Mouse (Mus musculus): Measurements from ENCODE around the gene Schip1. TPM values are rescaled to one million over a fixed set of nuclear protein-coding genes. Genes with fewer than 3 reads are reported as not detected.

Gene Schip1
- polyA plus RNA-seq, 1 experiment, result 29.5 TPM

DNA sequence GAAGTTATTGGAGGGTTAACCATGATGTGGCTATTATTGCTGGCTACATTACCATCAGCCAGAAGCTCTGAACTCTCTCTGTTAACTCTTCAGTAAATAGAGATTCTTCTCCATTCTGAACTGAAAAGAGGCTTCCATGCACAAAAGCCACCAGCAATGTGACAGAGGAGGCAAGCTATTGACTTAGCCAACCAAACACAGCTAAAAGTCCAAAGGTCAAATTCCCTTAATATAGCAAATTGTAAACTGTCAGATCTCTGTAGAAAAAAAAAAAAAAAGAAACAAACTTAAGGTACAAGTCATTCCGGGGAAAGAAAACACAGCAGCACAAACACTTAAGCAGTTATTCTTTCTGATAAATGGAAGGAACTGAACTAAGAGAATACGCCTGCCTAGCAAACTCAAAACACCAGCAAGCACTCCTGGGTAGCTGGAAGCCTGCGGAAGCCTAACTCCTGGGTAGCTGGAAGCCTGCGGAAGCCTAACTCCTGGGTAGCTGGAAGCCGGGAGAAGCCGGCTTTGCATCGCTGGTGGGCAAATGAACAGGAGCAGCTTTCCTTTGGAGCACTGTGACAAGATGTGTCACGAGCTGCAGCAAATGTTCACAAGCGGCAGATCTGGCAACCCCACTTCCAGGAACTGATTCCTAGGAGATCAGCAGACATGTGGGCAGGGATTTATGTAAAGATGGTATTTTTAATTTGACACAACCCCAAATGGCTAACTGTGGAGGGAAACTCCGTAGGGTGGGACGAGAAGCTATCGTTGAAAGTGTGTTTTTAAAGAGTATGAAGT is 528.7 kb downstream of the Schip1 start:
- DNase-seq, result no peak
- Histone ChIP-seq H3K4me3 (replicated peaks; ENCODE audit: extremely low read depth, low read depth, low read length) (no peak overlapping the region), H3K4me1 (ENCODE audit: control insufficient read depth, insufficient read depth, low read length) (peaks cover 10% of the 10 kb centered on the region)
- TF ChIP-seq POLR2A (IDR thresholded peaks at IDR 0.05; ENCODE audit: borderline replicate concordance, extremely low read depth, low read depth, low read length) (no peak), CTCF (IDR thresholded peaks at IDR 0.05; ENCODE audit: insufficient read depth, low read length) (no peak)
- 62% methylated on average over 12 of the region's 12 CpGs for WGBS

DNA sequence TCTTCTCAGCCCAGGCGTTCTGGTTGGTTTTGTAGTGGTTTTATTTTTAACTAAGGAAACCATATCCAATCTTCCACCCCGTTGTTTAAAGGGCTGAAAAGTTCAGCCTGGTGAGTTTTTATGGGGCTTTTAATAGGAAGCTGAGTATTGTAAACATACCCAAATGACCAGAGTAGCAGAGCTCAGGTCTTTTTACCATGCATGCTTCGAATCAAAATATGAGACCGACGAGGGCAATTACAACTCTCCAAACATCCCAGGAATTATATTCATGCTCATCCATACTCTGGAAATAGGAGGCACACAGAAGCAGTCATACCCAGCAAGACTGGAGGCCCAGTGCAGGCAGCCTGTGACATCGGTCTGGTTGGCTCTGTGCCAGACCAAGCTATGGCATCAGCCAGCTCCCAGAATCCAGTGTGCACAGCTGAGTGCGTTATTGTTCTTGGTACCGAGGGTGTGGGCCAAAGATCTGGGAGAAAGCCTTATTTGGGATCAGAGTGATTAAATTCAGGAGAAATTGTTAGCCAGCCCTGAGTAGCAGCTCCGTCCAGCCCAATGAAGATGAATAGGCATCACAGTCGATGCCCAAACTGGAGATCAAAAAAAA is 530.8 kb downstream of the Schip1 start:
- Histone ChIP-seq H3K4me1 (ENCODE audit: control insufficient read depth, insufficient read depth, low read length) (peaks cover 8% of the 10 kb centered on the region), H3K4me3 (replicated peaks; ENCODE audit: extremely low read depth, low read depth, low read length) (no peak overlapping the region)
- TF ChIP-seq POLR2A (IDR thresholded peaks at IDR 0.05; ENCODE audit: borderline replicate concordance, extremely low read depth, low read depth, low read length) (no peak), CTCF (IDR thresholded peaks at IDR 0.05; ENCODE audit: insufficient read depth, low read length) (no peak)
- no peak for DNase-seq
- WGBS, result 36% methylated on average over 10 of the region's 10 CpGs

DNA sequence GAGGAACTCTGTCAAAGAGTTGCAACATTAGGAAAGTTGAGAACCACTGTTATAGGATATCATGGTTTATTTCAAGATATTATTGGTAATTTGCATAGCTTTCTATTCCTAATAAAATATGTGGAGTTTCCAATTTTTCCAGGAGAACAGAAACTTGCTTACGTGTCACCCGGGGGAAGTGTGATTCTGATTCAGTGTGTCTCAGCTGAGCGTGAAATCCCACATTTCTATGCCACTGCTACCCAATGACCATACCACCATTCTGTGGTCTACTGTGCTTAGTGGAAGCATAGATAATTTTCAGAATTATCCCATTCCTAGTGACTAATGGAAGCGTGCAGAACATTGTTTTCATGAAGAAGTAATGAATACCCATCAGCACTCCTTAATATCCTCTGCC is 532.3 kb downstream of the Schip1 start:
- Histone ChIP-seq H3K4me1 (ENCODE audit: control insufficient read depth, insufficient read depth, low read length) (peaks cover 5% of the 10 kb centered on the region; the same call in 1 of the 2 replicates), H3K4me3 (replicated peaks; ENCODE audit: extremely low read depth, low read depth, low read length) (no peak overlapping the region)
- 92% methylated on average over 4 of the region's 4 CpGs for WGBS
- no peak for DNase-seq
- TF ChIP-seq CTCF (IDR thresholded peaks at IDR 0.05; ENCODE audit: insufficient read depth, low read length) (no peak), POLR2A (IDR thresholded peaks at IDR 0.05; ENCODE audit: borderline replicate concordance, extremely low read depth, low read depth, low read length) (no peak)

DNA sequence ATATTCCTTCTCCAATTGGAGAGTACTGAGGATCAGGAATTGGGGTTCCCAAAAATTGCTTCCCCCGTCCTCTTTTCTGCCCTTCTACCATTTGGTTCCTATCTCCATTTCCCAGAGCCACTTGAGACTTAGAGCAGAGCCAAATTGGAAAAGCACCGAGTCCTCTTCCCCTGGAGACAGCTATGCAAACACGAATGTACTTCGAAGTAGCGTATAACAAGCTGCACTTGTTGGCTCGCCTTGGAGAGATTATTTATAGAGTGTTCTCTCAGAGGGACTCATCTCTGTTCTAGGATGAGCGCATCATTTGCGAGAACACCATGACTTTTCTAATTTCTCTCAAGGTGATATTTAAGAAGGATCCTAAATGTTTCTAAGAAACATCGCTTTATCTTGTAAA is 538.3 kb downstream of the Schip1 start:
- no peaks in the 10 kb centered on the region; the same call in 1 of the 2 replicates for H3K4me1 ChIP-seq (ENCODE audit: control insufficient read depth, insufficient read depth, low read length)
- WGBS, result 62% methylated on average over 9 of the region's 9 CpGs
- no peak for TF ChIP-seq CTCF (IDR thresholded peaks at IDR 0.05; ENCODE audit: insufficient read depth, low read length)
- TF ChIP-seq POLR2A (IDR thresholded peaks at IDR 0.05; ENCODE audit: borderline replicate concordance, extremely low read depth, low read depth, low read length), result no peak
- DNase-seq, result no peak
- H3K4me3 ChIP-seq (replicated peaks; ENCODE audit: extremely low read depth, low read depth, low read length), result no peak overlapping the region

DNA sequence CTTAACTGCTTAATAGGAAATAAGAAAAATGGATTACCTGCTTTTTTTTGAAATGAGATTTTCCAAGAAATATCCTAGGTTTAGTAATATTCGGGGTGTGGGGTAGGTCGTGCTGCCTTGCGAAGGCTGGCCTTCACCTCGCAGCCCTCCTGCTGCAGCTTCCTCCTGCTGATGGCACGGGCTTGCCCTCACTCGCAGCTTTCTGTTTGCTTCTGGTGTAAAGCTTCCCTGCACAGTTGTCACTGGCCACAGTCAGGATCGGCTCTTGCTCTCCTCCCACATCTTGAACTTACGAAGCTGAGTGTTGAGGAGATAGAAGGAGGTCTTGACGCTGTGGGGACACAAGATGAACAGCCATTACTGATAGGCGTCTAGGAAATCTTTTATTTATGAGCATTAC is 539.9 kb downstream of the Schip1 start:
- Histone ChIP-seq H3K4me3 (replicated peaks; ENCODE audit: extremely low read depth, low read depth, low read length) (no peak overlapping the region), H3K4me1 (ENCODE audit: control insufficient read depth, insufficient read depth, low read length) (no peaks in the 10 kb centered on the region; the same call in 1 of the 2 replicates)
- DNase-seq, result no peak
- TF ChIP-seq POLR2A (IDR thresholded peaks at IDR 0.05; ENCODE audit: borderline replicate concordance, extremely low read depth, low read depth, low read length) (no peak), CTCF (IDR thresholded peaks at IDR 0.05; ENCODE audit: insufficient read depth, low read length) (no peak)
- 83% methylated on average over 10 of the region's 10 CpGs for WGBS

DNA sequence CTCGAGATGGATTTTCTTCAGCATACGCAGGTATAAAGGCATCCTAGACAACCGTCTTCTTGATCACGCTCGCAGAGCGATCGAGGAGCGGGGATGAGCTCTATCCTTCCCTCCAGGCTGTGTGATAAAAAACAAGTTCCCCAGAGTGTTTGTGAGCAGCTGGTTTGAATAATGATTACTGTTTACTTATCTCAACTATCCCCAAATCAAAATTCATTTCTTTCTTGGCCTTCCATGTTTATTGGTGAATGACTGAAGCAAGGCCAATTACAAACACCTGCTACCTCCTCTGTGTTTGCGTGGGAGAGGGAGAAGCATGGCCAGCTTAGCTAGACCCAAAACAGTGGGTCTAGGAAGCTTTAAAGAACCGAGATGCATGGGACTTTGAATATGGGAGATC is 540.4 kb downstream of the Schip1 start:
- WGBS, result 90% methylated on average over 10 of the region's 10 CpGs

DNA sequence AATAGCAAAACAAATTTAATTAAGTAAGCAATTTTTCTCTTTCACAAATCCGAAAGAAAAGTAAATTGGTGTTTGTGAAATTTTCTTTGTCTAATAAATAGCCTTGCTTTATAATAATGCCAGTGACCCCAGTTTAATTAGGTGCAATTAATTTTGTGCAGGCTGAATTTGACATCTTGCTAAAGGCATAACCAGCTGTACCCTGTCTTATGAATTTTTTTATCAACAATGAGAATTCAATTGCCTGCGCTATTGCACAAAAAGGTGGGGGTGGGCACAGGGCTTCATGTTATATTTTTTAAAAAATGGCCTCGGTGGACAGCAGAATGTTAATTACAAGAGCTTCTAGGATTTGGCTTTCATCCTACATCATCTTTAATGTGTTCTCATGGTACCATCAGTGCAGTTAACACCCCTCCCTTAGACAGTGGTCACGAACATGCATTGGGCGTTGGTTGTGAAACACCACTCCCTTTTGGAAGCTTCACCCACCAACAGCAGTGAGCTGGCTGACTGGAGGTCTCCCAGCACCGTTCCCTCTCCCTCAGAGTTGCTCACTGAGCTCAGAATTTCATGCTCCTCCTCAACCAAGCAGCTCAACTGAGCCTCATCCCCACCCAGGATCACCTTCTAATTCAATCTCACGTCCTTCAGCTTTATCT is 541.5 kb downstream of the Schip1 start:
- WGBS, result 80% methylated on average over 7 of the region's 7 CpGs
- TF ChIP-seq CTCF (IDR thresholded peaks at IDR 0.05; ENCODE audit: insufficient read depth, low read length), result no peak
- TF ChIP-seq POLR2A (IDR thresholded peaks at IDR 0.05; ENCODE audit: borderline replicate concordance, extremely low read depth, low read depth, low read length), result no peak

More for the DNA sequence above, 540.4 kb downstream of the Schip1 start:
- DNase-seq, result no peak
- H3K4me3 ChIP-seq (replicated peaks; ENCODE audit: extremely low read depth, low read depth, low read length), result no peak overlapping the region
- TF ChIP-seq CTCF (IDR thresholded peaks at IDR 0.05; ENCODE audit: insufficient read depth, low read length), result no peak
- no peak for TF ChIP-seq POLR2A (IDR thresholded peaks at IDR 0.05; ENCODE audit: borderline replicate concordance, extremely low read depth, low read depth, low read length)
- H3K4me1 ChIP-seq (ENCODE audit: control insufficient read depth, insufficient read depth, low read length), result peaks cover 2% of the 10 kb centered on the region

DNA sequence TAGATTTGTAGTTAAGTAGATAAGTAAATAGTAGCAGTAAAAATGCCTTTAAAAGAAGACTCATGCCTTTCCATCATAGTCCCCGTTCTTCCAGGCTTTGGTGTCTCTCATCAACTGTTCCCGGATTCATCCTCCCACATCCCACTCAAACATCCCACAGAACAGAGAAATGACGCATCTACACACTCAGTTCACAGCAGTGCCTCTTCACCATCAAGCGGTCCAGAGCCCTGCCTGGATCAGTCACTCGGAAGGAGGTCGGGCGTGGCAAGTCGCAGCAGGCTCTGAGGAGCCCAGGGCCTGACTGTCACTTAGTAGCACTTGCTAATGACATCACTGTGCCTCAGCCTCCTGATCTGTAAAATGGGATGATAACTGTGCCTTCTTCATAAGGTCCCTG is 542.1 kb downstream of the Schip1 start:
- Histone ChIP-seq H3K4me1 (ENCODE audit: control insufficient read depth, insufficient read depth, low read length) (peaks cover 2% of the 10 kb centered on the region), H3K4me3 (replicated peaks; ENCODE audit: extremely low read depth, low read depth, low read length) (no peak overlapping the region)
- no peak for TF ChIP-seq CTCF (IDR thresholded peaks at IDR 0.05; ENCODE audit: insufficient read depth, low read length)
- TF ChIP-seq POLR2A (IDR thresholded peaks at IDR 0.05; ENCODE audit: borderline replicate concordance, extremely low read depth, low read depth, low read length), result no peak
- WGBS, result 92% methylated on average over 8 of the region's 8 CpGs
- DNase-seq, result no peak

More for the DNA sequence above, 541.5 kb downstream of the Schip1 start:
- no peak for DNase-seq
- no peak overlapping the region for H3K4me3 ChIP-seq (replicated peaks; ENCODE audit: extremely low read depth, low read depth, low read length)
- H3K4me1 ChIP-seq (ENCODE audit: control insufficient read depth, insufficient read depth, low read length), result peaks cover 2% of the 10 kb centered on the region

DNA sequence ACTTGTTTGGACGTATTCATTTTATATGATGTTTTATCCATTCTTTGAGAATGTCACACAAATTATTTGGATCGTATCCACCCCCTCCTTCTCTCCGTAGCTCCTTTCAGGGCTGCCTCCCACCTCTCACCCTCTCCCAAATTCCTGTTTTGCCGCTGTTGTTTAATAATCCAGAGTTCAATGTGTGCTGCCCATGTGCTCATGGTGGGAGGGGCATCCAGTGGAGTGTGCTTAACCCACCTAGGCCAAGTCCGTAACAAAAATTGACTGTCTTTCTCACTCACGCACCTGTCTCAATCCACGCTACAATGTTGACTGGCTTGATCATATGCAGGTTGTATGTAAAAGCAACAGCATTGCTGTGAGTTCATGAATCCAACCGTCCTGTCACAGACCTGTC is 542.7 kb downstream of the Schip1 start:
- H3K4me1 ChIP-seq (ENCODE audit: control insufficient read depth, insufficient read depth, low read length), result peaks cover 2% of the 10 kb centered on the region
- DNase-seq, result no peak
- H3K4me3 ChIP-seq (replicated peaks; ENCODE audit: extremely low read depth, low read depth, low read length), result no peak overlapping the region
- 94% methylated on average over 8 of the region's 8 CpGs for whole genome bisulfite sequencing
- TF ChIP-seq POLR2A (IDR thresholded peaks at IDR 0.05; ENCODE audit: borderline replicate concordance, extremely low read depth, low read depth, low read length), result no peak
- TF ChIP-seq CTCF (IDR thresholded peaks at IDR 0.05; ENCODE audit: insufficient read depth, low read length), result no peak

Measured in lung, adult 2 months (tissue).